Mouse (Mus musculus): ENCODE data around the gene Adm2.

GRCm38 (mm10) chr15:89307461-89307860 is 15.1 kb upstream of the Adm2 start:
- TF ChIP-seq EP300 (optimal IDR thresholded peaks at IDR 0.05) = no peak
- TF ChIP-seq CTCF (IDR thresholded peaks at IDR 0.05; ENCODE audit: low read depth) = no peak

All from stomach, postnatal 0 days (tissue).